Mouse (Mus musculus): ENCODE data around the gene Spint4. TPM values are rescaled to one million over a fixed set of nuclear protein-coding genes. Genes with fewer than 3 reads are reported as not detected.
"Not testable (repeated sequence)": the region's sequence is repeated elsewhere in the genome, so short reads cannot be mapped to it uniquely, and the experiment has no call there.

Spint4 gene
- not detected for total RNA-seq (2021)

- intact Hi-C loops (cut with DNase I): no loop called here
- no peak for DNase-seq (ENCODE audit: low spot score in 2 of 2)
Observed at GRCm38 (mm10) chr2:164698201-164698600, at the start of gene Spint4. Gene Spint4, plus strand, starts transcription at chr2:164698501.

GRCm38 (mm10) chr2:164655858-164656257 lies 42.4 kb upstream of the Spint4 start, which contains the start of gene Wfdc10:
Gene Wfdc10, plus strand, starts transcription at chr2:164656046.
- intact Hi-C loops (cut with DNase I): no loop called here
- no peak for DNase-seq (ENCODE audit: low spot score in 2 of 2)

GRCm38 (mm10) chr2:164656483-164656882 lies 41.8 kb upstream of the Spint4 start, which contains the start of gene Wfdc9:
Gene Wfdc9, minus strand, starts transcription at chr2:164656583.
- no peak for DNase-seq (ENCODE audit: low spot score in 2 of 2)
- intact Hi-C loops (cut with DNase I): no loop called here

- intact Hi-C loops (cut with DNase I): no loop called here
- no peak for DNase-seq (ENCODE audit: low spot score in 2 of 2)
Observed at GRCm38 (mm10) chr2:164664851-164665250, 33.5 kb upstream of the Spint4 start.

- no peak for DNase-seq (ENCODE audit: low spot score in 2 of 2)
- intact Hi-C loops (cut with DNase I): no loop called here
Observed at GRCm38 (mm10) chr2:164670261-164670660, 28.0 kb upstream of the Spint4 start.

GRCm38 (mm10) chr2:164670938-164671337 lies 27.4 kb upstream of the Spint4 start:
- intact Hi-C loops (cut with DNase I): no loop called here
- DNase-seq (ENCODE audit: low spot score in 2 of 2): no peak

GRCm38 (mm10) chr2:164673987-164674386 lies 24.3 kb upstream of the Spint4 start, which contains the start of gene Wfdc11:
Gene Wfdc11, minus strand, starts transcription at chr2:164674087.
- no peak for DNase-seq (ENCODE audit: low spot score in 2 of 2)
- intact Hi-C loops (cut with DNase I): no loop called here

GRCm38 (mm10) chr2:164676103-164676502 lies 22.2 kb upstream of the Spint4 start:
- intact Hi-C loops (cut with DNase I): no loop called here
- no peak for DNase-seq (ENCODE audit: low spot score in 2 of 2)

GRCm38 (mm10) chr2:164676916-164677685 lies 21.2 kb upstream of the Spint4 start:
- intact Hi-C loops (cut with DNase I): no loop called here
- DNase-seq (ENCODE audit: low spot score in 2 of 2): no peak

GRCm38 (mm10) chr2:164678848-164679625 lies 19.3 kb upstream of the Spint4 start:
- DNase-seq (ENCODE audit: low spot score in 2 of 2): peak; percentile 33 to 46
- intact Hi-C loops (cut with DNase I): loop anchor here (2.0 kb wide), 1 partner anchor 48 kb away; no protein-coding TSS in a partner anchor

- intact Hi-C loops (cut with DNase I): loop anchor here (2.0 kb wide), 1 partner anchor 47 kb away; no protein-coding TSS in a partner anchor
- no peak for DNase-seq (ENCODE audit: low spot score in 2 of 2)
Observed at GRCm38 (mm10) chr2:164679906-164680305, 18.4 kb upstream of the Spint4 start.

GRCm38 (mm10) chr2:164684807-164685206 lies 13.5 kb upstream of the Spint4 start, which contains the start of gene Wfdc13:
Gene Wfdc13, plus strand, starts transcription at chr2:164685107.
- intact Hi-C loops (cut with DNase I): no loop called here
- no peak for DNase-seq (ENCODE audit: low spot score in 2 of 2)

- intact Hi-C loops (cut with DNase I): no loop called here
- DNase-seq (ENCODE audit: low spot score in 2 of 2): no peak
Observed at GRCm38 (mm10) chr2:164700959-164701358, 2.7 kb downstream of the Spint4 start.

GRCm38 (mm10) chr2:164701761-164702160 lies 3.5 kb downstream of the Spint4 start:
- intact Hi-C loops (cut with DNase I): no loop called here
- no peak for DNase-seq (ENCODE audit: low spot score in 2 of 2)

GRCm38 (mm10) chr2:164704235-164704634 lies 5.9 kb downstream of the Spint4 start:
- no peak for DNase-seq (ENCODE audit: low spot score in 2 of 2)
- intact Hi-C loops (cut with DNase I): no loop called here

- intact Hi-C loops (cut with DNase I): no loop called here
- no peak for DNase-seq (ENCODE audit: low spot score in 2 of 2)
Observed at GRCm38 (mm10) chr2:164705328-164705727, 7.0 kb downstream of the Spint4 start.

- intact Hi-C loops (cut with DNase I): no loop called here
- no peak for DNase-seq (ENCODE audit: low spot score in 2 of 2)
Observed at GRCm38 (mm10) chr2:164705991-164706390, 7.7 kb downstream of the Spint4 start.

- intact Hi-C loops (cut with DNase I): no loop called here
- no peak for DNase-seq (ENCODE audit: low spot score in 2 of 2)
Observed at GRCm38 (mm10) chr2:164715005-164715404, 16.7 kb downstream of the Spint4 start, which contains the start of gene Spint5. Gene Spint5, plus strand, starts transcription at chr2:164715305.

GRCm38 (mm10) chr2:164716194-164716786 lies 18.0 kb downstream of the Spint4 start:
- intact Hi-C loops (cut with DNase I); DNase-seq (ENCODE audit: low spot score in 2 of 2): not testable (repeated sequence)

GRCm38 (mm10) chr2:164723276-164723675 lies 25.0 kb downstream of the Spint4 start:
- DNase-seq (ENCODE audit: low spot score in 2 of 2): no peak
- intact Hi-C loops (cut with DNase I): loop anchor here (10.0 kb wide), 1 partner anchor 308 kb away; no protein-coding TSS in a partner anchor

Data from left cerebral cortex, postnatal 36 days (tissue).